Mouse (Mus musculus): ENCODE results near the gene Tmem45b. TPM values are rescaled to one million over a fixed set of nuclear protein-coding genes. Genes with fewer than 3 reads are reported as not detected.

Tmem45b gene
- polyA plus RNA-seq, 1 experiment = not detected

DNA sequence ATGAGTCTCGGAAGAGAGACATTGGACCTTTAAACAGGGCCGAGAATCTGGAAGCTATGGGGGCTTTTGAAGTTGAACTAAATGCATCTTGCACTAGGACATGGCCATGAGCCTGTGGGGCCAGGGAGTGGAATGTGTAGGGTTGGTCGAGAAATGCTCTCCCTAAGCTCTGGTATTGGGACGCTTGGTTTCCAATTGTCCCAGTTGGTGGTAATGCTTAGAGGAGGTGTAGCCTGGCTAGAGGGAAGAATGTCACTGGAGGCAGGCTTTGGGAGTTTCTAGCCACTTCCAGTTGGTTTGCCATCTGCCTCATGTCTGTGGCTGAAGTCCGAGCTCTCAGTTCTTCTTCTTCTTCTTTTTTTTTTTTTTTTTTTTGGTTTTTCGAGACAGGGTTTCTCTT lies 24.9 kb downstream of the Tmem45b start:
- Histone ChIP-seq H3K4me3 (ENCODE audit: insufficient read depth, low read length) (no peak overlapping the region), H3K4me1 (ENCODE audit: control insufficient read depth, insufficient read depth, low read length) (peaks cover 6% of the 10 kb centered on the region; the same call in 1 of the 2 replicates), H3K27ac (ENCODE audit: insufficient read depth, low read depth, low read length) (no peak overlapping the region)
- TF ChIP-seq CTCF (IDR thresholded peaks at IDR 0.05; ENCODE audit: low read depth, low read length) (no peak), POLR2A (IDR thresholded peaks at IDR 0.05; ENCODE audit: borderline replicate concordance, low read depth, low read length) (no peak)

DNA sequence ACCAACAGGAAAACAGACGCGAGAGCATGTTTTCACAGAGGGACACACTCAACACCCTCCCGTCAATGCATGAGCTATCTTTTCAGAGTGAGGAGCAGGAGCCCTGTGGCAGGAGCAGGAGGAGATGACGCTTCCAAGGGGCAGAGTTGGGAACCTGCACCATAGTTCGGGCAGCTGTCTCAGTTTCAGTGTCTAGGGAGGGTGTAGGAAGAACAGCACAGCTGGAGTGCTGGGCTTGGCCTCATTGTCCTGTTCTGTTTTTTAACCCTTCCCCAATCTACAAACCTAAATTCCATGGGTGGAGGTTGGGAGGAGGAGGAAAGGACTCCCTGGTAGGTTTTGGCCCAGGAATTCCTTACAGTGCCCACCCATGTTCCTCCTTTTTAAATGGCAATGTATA lies 25.4 kb downstream of the Tmem45b start:
- Histone ChIP-seq H3K4me1 (ENCODE audit: control insufficient read depth, insufficient read depth, low read length) (peaks cover 6% of the 10 kb centered on the region; the same call in 1 of the 2 replicates), H3K4me3 (ENCODE audit: insufficient read depth, low read length) (no peak overlapping the region), H3K27ac (ENCODE audit: insufficient read depth, low read depth, low read length) (no peak overlapping the region)
- TF ChIP-seq POLR2A (IDR thresholded peaks at IDR 0.05; ENCODE audit: borderline replicate concordance, low read depth, low read length) (no peak), CTCF (IDR thresholded peaks at IDR 0.05; ENCODE audit: low read depth, low read length) (no peak)

DNA sequence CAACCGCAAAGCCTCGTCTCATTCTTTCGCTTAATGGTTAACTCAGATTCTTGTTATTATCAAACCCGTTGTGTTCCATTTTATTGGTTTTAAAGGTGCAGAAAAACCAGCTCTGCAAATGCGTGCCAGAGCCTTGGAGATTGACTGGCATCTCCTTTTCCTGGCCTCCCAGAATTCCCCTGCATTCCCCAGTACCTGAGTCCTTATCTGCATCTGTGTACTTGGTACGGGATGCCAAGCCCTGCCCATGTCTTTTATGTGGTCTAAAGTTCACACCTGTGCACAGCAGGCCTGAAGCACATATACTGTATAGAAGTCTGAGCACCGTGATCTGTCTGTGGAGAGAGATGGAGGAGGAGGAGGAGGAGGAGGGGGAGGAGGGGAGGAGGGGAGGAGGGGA lies 26.4 kb downstream of the Tmem45b start:
- TF ChIP-seq POLR2A (IDR thresholded peaks at IDR 0.05; ENCODE audit: borderline replicate concordance, low read depth, low read length) = no peak
- no peak for TF ChIP-seq CTCF (IDR thresholded peaks at IDR 0.05; ENCODE audit: low read depth, low read length)
- Histone ChIP-seq H3K4me1 (ENCODE audit: control insufficient read depth, insufficient read depth, low read length) (peaks cover 8% of the 10 kb centered on the region), H3K27ac (ENCODE audit: insufficient read depth, low read depth, low read length) (no peak overlapping the region), H3K4me3 (ENCODE audit: insufficient read depth, low read length) (no peak overlapping the region)

DNA sequence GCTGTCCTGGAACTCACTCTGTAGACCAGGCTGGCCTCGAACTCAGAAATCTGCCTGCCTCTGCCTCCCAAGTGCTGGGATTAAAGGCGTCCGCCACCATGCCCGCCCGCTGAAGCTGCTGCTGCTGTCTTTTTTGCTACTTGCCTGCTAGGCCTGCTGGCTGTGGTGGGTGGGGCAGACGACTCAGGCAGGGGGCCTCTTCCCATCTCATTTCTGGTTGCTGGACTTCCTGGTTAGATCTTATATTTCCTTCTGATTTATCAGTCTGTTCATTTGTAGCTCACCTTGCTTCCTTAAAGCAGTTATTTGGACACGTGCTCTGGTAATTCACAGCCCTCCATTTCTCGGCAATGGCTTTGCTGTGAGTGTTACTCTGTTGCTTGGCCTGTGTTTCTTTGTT lies 28.8 kb downstream of the Tmem45b start:
- TF ChIP-seq POLR2A (IDR thresholded peaks at IDR 0.05; ENCODE audit: borderline replicate concordance, low read depth, low read length) = no peak
- TF ChIP-seq CTCF (IDR thresholded peaks at IDR 0.05; ENCODE audit: low read depth, low read length) = no peak
- H3K4me1 ChIP-seq (ENCODE audit: control insufficient read depth, insufficient read depth, low read length) = peaks cover 15% of the 10 kb centered on the region
- no peak overlapping the region for H3K4me3 ChIP-seq (ENCODE audit: insufficient read depth, low read length)
- H3K27ac ChIP-seq (ENCODE audit: insufficient read depth, low read depth, low read length) = no peak overlapping the region

DNA sequence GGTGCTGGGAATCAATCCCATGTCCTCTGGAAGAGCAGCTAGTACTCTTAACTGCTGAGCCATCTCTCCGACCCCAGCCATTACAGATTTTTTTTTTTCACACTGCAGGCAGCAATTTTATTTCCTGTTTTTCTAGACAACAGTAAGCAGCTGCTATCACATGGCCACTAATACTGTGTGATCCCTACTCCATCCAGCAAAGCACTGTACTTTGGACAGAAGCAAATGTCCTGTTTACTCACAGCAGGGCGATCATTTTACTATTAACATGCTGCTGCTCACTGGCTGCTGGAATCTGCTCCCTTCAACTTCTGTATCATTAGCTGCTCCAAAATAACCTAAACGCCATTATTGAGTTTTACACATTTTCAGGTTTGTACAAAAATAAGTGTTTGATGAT lies 30.8 kb downstream of the Tmem45b start:
- H3K4me1 ChIP-seq (ENCODE audit: control insufficient read depth, insufficient read depth, low read length) = peaks cover 9% of the 10 kb centered on the region
- no peak overlapping the region for H3K4me3 ChIP-seq (ENCODE audit: insufficient read depth, low read length)
- no peak for TF ChIP-seq CTCF (IDR thresholded peaks at IDR 0.05; ENCODE audit: low read depth, low read length)
- no peak for TF ChIP-seq POLR2A (IDR thresholded peaks at IDR 0.05; ENCODE audit: borderline replicate concordance, low read depth, low read length)
- peak overlapping the region; percentile 17; the same call in 1 of the 2 replicates for H3K27ac ChIP-seq (ENCODE audit: insufficient read depth, low read depth, low read length)

DNA sequence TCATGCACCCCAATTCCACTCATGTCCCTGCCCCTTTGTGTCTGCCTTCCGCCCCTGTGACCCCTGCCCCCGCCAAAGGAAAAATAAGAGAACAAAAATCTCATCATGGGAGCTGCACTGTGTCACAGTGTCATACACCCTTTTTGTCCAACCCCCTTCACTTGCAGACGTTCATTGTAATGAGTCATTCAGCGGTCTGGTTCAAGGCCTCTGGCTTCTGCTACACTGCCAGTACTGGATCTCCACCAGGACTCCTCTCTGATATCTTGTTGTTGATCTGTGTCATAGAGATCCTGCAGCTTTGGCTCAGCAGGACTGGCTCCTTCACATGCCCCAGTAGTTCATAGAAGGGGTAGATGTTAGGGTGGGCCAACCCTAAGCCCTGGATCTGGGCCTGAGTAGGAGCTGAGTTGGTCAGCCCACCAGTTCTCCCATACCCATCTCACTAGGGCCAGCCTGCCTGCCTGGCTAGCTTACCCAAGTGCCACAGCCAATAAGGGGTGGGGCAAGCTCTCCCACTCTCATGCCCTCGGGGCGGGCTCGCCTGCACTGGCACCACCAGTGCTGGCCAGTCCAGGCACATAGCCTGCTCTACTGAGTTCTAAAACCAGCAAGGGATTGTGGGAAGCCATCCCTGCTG lies 31.8 kb downstream of the Tmem45b start:
- no peak overlapping the region for H3K4me3 ChIP-seq (ENCODE audit: insufficient read depth, low read length)
- TF ChIP-seq CTCF (IDR thresholded peaks at IDR 0.05; ENCODE audit: low read depth, low read length) (no peak), POLR2A (IDR thresholded peaks at IDR 0.05; ENCODE audit: borderline replicate concordance, low read depth, low read length) (no peak)
- H3K4me1 ChIP-seq (ENCODE audit: control insufficient read depth, insufficient read depth, low read length) = peaks cover 9% of the 10 kb centered on the region
- H3K27ac ChIP-seq (ENCODE audit: insufficient read depth, low read depth, low read length) = no peak overlapping the region

DNA sequence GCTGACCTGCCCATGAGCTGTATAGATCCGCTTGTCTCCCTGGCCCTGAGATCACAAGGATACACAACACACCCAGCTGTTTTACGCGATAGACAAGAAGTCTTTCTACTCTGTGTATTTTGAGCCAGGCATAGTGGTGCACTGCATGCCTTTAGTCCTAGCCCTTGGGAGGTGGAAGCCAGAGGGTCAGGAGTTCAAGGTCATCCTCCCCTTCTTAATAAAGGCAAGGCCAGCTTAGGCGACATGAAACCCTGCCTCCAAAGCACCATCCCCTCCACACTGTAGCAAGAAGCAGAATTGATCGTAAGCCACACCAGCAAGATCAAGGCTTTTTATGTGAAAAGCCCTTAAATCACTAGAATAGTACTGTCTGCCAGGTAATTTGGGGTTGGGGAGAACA lies 32.5 kb downstream of the Tmem45b start:
- H3K4me1 ChIP-seq (ENCODE audit: control insufficient read depth, insufficient read depth, low read length) = peaks cover 9% of the 10 kb centered on the region
- H3K4me3 ChIP-seq (ENCODE audit: insufficient read depth, low read length) = no peak overlapping the region
- TF ChIP-seq POLR2A (IDR thresholded peaks at IDR 0.05; ENCODE audit: borderline replicate concordance, low read depth, low read length) (no peak), CTCF (IDR thresholded peaks at IDR 0.05; ENCODE audit: low read depth, low read length) (no peak)
- no peak overlapping the region for H3K27ac ChIP-seq (ENCODE audit: insufficient read depth, low read depth, low read length)

DNA sequence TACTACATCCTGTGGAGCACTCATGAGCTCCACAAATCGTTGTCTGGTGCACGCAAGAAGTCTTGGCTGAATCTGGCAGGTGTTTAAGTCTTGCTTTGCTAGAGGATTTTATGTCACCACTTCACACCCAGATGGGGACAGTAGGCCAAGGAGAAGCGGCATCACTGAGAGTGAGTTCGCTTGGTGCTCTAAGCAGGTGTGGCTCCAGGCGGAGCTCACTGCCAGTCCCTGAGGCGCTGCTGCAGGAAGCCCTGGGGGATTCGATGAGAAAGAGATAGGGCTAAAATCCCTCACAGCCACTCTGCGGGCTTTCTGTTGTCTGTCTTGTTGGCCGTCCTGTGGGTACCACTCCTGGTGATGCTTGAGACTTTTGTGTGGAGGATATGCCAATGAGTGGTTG lies 34.3 kb downstream of the Tmem45b start:
- H3K4me1 ChIP-seq (ENCODE audit: control insufficient read depth, insufficient read depth, low read length) = peaks cover 9% of the 10 kb centered on the region
- TF ChIP-seq CTCF (IDR thresholded peaks at IDR 0.05; ENCODE audit: low read depth, low read length) = no peak
- no peak for TF ChIP-seq POLR2A (IDR thresholded peaks at IDR 0.05; ENCODE audit: borderline replicate concordance, low read depth, low read length)
- H3K4me3 ChIP-seq (ENCODE audit: insufficient read depth, low read length) = no peak overlapping the region
- no peak overlapping the region for H3K27ac ChIP-seq (ENCODE audit: insufficient read depth, low read depth, low read length)

DNA sequence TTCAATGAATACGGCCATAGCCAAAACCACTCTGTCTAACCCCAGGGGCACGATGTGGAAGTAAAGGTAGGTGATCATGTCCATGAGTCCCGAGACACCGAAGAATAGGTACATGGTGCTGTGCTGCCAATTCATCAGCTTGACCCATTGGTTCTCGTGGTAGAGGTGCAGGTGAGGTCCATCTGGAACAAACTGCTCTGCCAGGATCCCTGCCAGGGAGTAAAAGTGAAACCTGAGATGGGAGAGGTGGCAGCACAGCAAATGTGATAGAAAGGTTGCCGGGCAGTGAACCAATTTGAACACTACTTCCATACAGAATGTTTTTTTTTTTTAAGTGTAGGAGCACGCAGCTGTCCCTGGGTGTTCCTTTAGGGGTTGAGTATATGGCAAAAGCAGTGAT lies 35.3 kb downstream of the Tmem45b start:
- H3K4me1 ChIP-seq (ENCODE audit: control insufficient read depth, insufficient read depth, low read length) = peaks cover 9% of the 10 kb centered on the region
- H3K4me3 ChIP-seq (ENCODE audit: insufficient read depth, low read length) = no peak overlapping the region
- no peak for TF ChIP-seq POLR2A (IDR thresholded peaks at IDR 0.05; ENCODE audit: borderline replicate concordance, low read depth, low read length)
- no peak for TF ChIP-seq CTCF (IDR thresholded peaks at IDR 0.05; ENCODE audit: low read depth, low read length)
- H3K27ac ChIP-seq (ENCODE audit: insufficient read depth, low read depth, low read length) = no peak overlapping the region

DNA sequence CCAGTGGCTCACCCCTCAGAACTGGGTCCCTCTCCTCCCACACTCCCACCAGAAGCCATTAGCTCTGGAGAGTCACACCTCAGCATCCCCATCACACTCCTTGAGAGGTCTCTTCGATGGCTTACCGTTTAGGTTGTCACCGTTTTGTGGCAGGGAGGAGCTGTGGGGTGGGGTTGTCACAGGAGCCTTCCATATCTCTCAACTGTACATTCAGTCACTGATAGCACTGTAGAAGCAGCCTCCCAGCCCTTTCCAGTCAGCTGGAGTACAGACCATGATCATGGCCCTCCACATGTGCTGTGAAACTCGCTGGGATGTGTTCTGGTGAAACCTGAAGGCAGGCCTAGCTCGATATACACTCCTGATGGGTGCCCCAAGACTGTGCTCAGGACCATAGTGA lies 42.1 kb downstream of the Tmem45b start:
- H3K27ac ChIP-seq (ENCODE audit: insufficient read depth, low read depth, low read length) = no peak overlapping the region
- no peak for TF ChIP-seq POLR2A (IDR thresholded peaks at IDR 0.05; ENCODE audit: borderline replicate concordance, low read depth, low read length)
- no peak for TF ChIP-seq CTCF (IDR thresholded peaks at IDR 0.05; ENCODE audit: low read depth, low read length)
- peaks cover 11% of the 10 kb centered on the region for H3K4me1 ChIP-seq (ENCODE audit: control insufficient read depth, insufficient read depth, low read length)
- no peak overlapping the region for H3K4me3 ChIP-seq (ENCODE audit: insufficient read depth, low read length)

Measured in bone marrow macrophage, adult 2 months (primary cell).